Mouse (Mus musculus) lung, postnatal 4 days (tissue): ENCODE data around the gene Hoxc5.

ENCODE experiments used
- DNase-seq, 2 experiments: peaks; one replicate each; pipeline ENCODE4 v3.0.0; 2021

The Hoxc5 gene

GRCm38 (mm10) chr15:102990461-102991397 lies 23.5 kb downstream of the Hoxc5 start, which contains the start of gene Hoxc8:
Hoxc8 (plus strand) TSS chr15:102990607.
- no peak for DNase-seq

GRCm38 (mm10) chr15:102991782-102992181 lies 24.5 kb downstream of the Hoxc5 start:
- DNase-seq: no peak

GRCm38 (mm10) chr15:102992206-102992605 lies 25.0 kb downstream of the Hoxc5 start:
- no peak for DNase-seq

GRCm38 (mm10) chr15:102992863-102993262 lies 25.6 kb downstream of the Hoxc5 start:
- DNase-seq: no peak

DNA sequence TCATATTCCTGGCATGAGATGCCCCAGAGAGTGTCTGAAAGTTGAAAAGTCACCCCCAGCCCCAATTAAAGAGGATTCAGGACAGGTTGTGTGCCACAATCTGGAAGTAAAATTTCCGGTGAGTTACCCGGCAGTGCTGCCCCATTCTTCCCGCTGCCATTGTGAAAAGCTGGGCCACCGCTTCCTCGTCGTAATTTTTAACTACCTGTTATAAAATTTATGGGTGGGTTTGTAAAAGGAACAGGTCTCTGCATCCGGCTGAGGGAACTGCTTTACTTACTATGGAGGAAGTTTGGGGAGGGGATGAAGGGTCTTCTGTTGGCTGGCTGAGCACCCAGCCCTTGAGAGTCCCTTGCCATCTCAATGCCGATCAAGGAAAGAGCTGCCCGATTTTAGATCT lies 29.3 kb downstream of the Hoxc5 start:
- DNase-seq: no peak

DNA sequence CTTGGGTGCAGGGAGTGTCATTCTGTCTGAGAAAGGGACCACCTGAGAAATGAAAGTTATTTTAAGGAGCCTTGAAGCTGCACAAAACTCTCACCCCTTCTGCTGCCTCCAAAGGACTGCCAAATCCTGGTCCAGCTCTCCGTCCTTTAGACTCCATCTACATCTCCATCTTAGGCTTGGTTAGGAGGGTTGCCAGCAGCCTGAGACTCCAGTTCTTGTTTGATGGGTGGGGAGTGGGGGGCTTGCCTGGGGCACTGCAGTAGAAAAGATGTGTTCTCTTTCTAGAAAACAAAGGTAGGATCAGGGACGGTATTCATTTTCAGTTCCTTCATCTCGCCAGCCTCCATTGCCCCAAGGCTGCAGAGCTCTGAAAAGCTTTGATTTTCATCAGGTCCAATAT lies 30.2 kb downstream of the Hoxc5 start:
- DNase-seq: no peak

GRCm38 (mm10) chr15:102997939-102998355 lies 30.7 kb downstream of the Hoxc5 start, which contains the start of gene Hoxc6:
Hoxc6 (plus strand) TSS chr15:102998257.
- no peak for DNase-seq

DNA sequence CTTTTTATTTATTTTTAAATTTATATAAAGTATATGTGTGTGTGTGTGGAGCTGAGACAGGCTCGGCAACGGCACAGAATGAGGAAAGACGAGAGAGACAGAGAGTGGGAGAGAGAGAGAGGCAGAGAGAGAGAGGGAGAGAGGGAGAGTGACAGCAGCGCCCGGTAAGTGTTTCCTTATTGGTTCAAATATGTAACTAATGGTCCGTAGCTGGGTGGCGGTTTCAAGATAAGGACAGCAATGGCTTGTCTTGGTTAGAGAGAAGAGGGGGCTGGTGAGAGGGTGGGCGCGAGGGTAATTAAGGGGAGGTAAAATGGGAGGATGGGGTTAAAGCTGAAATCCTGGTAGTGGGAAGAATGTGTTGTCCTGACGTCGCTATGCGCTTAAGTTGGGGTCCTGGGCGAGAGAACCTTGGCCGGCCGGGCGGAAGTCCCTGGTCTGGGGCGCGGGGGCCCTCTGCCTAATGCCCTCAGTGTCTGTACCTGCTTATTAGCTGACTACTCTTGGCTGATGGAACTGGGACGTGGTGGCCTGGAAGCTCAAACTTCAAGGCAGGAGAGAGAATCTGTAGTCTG lies 31.5 kb downstream of the Hoxc5 start:
- no peak for DNase-seq

GRCm38 (mm10) chr15:102999183-102999831 lies 32.1 kb downstream of the Hoxc5 start:
- peak in 1 of 2 experiments; percentile 54 for DNase-seq

DNA sequence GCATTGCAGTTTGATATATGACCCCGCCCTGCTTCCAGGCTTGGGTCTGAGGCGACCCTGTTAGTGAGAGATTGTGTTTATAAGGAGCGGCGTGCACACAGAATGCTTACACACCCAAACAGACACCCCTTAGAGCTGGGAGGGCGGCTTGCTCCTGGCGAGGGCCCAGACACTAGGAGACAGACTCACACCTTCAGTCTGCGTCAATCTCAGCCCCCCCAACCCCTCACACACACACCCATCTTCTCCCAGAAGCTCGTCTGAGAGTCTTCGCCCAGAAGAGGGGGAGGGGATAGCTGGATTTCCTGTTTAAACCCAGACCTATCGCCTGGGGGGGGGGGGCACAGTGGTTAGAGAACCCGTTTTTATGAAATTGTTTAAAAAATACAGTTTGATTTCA lies 32.7 kb downstream of the Hoxc5 start:
- no peak for DNase-seq

- DNase-seq: no peak
Measured at GRCm38 (mm10) chr15:103000501-103000901, 33.3 kb downstream of the Hoxc5 start.

- DNase-seq: no peak
Measured at GRCm38 (mm10) chr15:103001370-103001769, 34.1 kb downstream of the Hoxc5 start.

DNA sequence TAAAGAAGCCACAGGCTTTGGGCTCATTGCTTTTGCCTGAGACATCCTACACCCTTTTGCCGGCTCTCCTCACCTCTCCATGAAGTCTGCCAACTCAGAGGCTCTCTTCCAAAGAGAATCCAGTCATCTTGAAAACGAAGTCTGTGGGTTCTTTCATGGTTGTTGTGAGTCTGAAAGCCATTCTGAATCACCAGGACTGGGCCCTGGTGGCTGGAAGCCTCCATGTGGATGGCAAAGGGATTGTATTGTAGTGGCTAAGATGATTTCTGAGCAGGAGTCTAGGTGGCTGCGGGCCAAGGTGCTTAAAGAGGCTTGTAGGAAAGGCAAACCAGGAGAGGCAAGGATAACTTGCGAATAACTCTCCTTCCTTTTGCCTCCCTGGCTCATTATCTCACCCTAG lies 34.9 kb downstream of the Hoxc5 start:
- DNase-seq: no peak

GRCm38 (mm10) chr15:103002821-103003448 lies 35.7 kb downstream of the Hoxc5 start:
- DNase-seq: peak in 1 of 2 experiments; percentile 8

- DNase-seq: peak in 1 of 2 experiments; percentile 19
Measured at GRCm38 (mm10) chr15:103005308-103005707, 38.1 kb downstream of the Hoxc5 start.

DNA sequence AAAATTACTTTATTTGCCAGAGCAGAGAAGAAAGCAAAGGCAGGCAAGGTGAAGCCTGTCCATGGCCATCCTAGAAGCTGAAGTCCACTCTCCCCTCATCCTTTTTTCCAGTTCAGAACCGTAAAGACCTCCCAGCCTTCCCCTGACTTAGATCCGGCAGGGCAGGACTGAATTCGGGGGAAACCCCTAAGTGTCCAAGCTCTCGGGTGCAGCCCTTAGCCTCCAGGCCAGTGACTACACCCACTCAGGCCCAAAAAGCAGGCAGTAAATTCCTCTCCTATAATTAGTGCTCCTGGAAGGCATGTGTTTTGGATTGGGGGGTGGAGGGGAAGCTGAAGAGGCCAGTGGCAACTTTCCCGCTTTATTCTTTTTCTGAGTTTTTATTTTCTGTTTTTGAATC lies 38.6 kb downstream of the Hoxc5 start:
- no peak for DNase-seq

DNA sequence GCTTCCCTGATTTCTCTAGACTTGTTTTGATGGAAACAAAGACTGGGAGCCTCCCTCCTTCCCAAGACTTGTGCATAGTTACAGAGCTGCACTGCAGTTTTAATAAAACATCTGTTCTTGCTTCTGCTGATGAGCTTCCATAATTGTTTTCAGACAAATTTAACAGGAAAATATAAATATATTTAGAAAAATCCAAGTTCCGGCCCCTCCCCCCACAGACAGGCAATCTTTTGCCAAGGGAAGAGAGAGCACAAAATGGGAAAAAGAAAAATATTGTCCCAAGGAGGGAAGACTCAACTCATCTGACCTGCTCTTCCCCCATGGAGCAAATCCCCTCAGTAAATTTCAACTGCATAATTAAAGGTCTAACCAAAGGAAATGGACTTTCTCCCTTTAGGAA lies 39.1 kb downstream of the Hoxc5 start:
- no peak for DNase-seq

DNA sequence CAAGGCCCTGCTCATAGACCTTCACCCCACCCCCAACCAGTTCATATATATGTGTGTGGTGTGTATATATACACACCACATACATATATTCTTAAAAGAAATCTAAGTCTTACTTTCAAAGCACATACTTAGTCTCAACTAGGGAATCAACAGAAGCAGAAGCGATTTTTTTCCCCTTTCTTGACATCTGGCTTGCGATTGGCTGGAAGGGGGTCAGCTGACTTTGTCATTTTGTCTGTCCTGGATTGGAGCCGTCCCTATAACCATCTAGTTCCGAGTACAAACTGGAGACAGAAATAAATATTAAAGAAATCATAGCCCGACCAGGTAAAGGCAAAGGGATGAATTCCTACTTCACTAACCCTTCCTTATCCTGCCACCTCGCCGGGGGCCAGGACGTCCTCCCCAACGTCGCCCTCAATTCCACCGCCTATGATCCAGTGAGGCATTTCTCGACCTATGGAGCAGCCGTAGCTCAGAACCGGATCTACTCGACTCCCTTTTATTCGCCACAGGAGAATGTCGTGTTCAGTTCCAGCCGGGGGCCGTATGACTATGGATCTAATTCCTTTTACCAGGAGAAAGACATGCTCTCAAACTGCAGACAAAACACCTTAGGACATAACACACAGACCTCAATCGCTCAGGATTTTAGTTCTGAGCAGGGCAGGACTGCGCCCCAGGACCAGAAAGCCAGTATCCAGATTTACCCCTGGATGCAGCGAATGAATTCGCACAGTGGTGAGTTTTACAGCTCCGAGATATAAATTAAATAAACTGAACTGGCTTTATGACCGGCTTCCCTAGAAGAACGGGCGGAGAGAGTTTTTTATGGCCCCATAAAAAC lies 42.2 kb downstream of the Hoxc5 start:
- DNase-seq: no peak

GRCm38 (mm10) chr15:103010112-103010846 lies 43.0 kb downstream of the Hoxc5 start:
- DNase-seq: no peak

GRCm38 (mm10) chr15:103010847-103011555 lies 43.8 kb downstream of the Hoxc5 start:
- no peak for DNase-seq
